Mouse (Mus musculus) intestine, embryonic 15.5 days (tissue): ENCODE measurements at regions not wholly inside any gene's neighbourhood (a gene's known extent, or its start where the extent isn't known, plus 50 kb on each side); places are given as distances from the start of the nearest gene placed in this dataset.
A peak's percentile ranks its signal among the peaks of the same experiment; 100 is the strongest.
"Not testable (repeated sequence)": the region's sequence is repeated elsewhere in the genome, so short reads cannot be mapped to it uniquely, and the experiment has no call there.

ENCODE experiments used
- ATAC-seq: fragments of 200-750 bp; cut with Nextera tagmentation; 2 replicates; pipeline ENCODE4 v1.8.0; 2017; ENCODE audit warnings: moderate TSS enrichment, moderate library complexity
- H3K27ac ChIP-seq: fragments of 300-500 bp; sonication (generic); 2 replicates; pipeline ENCODE4 v1.5.1; 2015; ENCODE audit warnings: mild to moderate bottlenecking, inconsistent platforms
- H3K27me3 ChIP-seq: fragments of 300-500 bp; sonication (generic); replicated peaks from 2 replicates; pipeline ENCODE4 v1.6.1; 2015; ENCODE audit warnings: inconsistent platforms
- H3K36me3 ChIP-seq: fragments of 300-500 bp; sonication (generic); 2 replicates; pipeline ENCODE4 v1.6.1; 2015; ENCODE audit warnings: inconsistent platforms
- H3K4me1 ChIP-seq: fragments of 300-500 bp; sonication (generic); replicated peaks from 2 replicates; pipeline ENCODE4 v1.6.1; 2015; ENCODE audit warnings: inconsistent platforms
- H3K4me2 ChIP-seq: fragments of 300-500 bp; sonication (generic); replicated peaks from 2 replicates; pipeline ENCODE4 v1.6.1; 2015; ENCODE audit warnings: mild to moderate bottlenecking, inconsistent platforms
- H3K4me3 ChIP-seq: fragments of 300-500 bp; sonication (generic); replicated peaks from 2 replicates; pipeline ENCODE4 v1.5.1; 2015; ENCODE audit warnings: inconsistent platforms
- H3K9ac ChIP-seq: fragments of 300-500 bp; sonication (generic); 2 replicates; pipeline ENCODE4 v1.6.1; 2015; ENCODE audit warnings: inconsistent platforms
- H3K9me3 ChIP-seq: fragments of 300-500 bp; sonication (generic); 2 replicates; pipeline ENCODE4 v1.6.1; 2016; ENCODE audit warnings: inconsistent platforms
- WGBS: fragments of 180-500 bp; shearing (Covaris S2); methylation state at CpG from one replicate; pipeline ENCODE4 v1.1.7; 2015; 5-methylcytosine and 5-hydroxymethylcytosine counted together

DNA sequence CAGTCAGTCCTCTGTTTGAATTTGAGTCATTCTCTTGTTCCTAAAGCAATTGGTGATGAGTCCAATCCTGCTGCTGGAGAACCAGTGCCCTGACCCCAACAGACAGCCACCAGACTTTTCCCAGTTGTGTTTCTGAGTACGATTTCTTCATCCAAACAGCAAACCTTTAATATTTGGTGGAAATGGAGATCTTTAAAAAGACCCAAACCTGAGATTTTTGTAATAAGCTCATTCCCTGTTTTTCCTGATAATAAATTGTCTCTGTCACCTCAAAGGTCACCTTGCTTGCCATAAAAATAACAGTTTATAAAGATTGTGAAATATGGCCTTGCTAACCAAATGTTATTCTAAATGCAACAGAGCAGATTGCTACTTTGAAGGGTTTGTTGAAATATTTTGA lies 199.0 kb downstream of the Fam43a start:
- H3K27me3 ChIP-seq: no peaks in the 10 kb centered on the region
- WGBS: 51% methylated on average over 1 of the region's 1 CpGs
- peaks cover 10% of the 10 kb centered on the region; the same call in 1 of the 2 replicates for H3K4me1 ChIP-seq
- H3K9ac ChIP-seq: no peak overlapping the region
- H3K9me3 ChIP-seq: no peaks in the 10 kb centered on the region
- no peak overlapping the region for H3K4me3 ChIP-seq
- H3K4me2 ChIP-seq: no peak overlapping the region
- H3K27ac ChIP-seq: no peak overlapping the region
- no peaks in the 10 kb centered on the region for H3K36me3 ChIP-seq
- no peak for ATAC-seq

DNA sequence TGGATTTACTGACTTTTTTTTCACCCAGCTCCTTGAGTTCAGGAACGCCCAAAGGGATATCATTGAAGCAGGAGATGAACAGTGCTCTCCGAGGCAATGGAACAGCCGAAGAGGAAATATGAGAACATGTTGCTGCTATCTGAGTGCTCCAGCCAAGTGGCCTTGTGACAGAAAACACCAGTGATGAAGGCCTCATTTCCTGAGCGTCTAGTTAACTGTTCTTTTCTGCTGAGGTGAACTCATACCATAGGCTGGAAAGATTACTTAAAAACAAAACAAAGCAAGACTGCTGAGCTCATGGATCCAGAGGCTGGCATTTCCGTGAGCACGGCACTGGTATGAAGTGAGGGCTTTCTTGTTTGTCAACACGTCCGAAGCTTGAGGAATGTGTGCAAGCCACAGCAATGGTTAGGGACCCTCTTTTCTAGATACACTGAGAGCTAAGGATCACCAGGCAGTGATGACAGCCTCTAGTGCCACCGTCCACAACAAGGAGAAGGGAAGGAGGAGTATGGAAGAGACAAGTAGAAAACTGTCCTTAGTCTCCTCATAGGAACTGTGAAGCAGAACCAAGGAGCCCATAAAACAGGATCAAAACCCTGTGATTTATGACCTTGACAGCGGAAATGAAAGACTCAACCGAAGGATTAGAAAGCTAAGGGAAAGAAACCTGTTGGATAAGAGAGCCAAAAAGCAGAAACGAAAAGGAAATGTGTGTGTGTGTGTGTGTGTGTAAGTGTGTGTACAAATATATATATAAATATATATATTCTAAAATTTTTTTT lies 200.4 kb downstream of the Fam43a start:
- Histone ChIP-seq H3K9ac (no peak overlapping the region), H3K27me3 (no peaks in the 10 kb centered on the region), H3K36me3 (no peaks in the 10 kb centered on the region), H3K4me2 (no peak overlapping the region), H3K9me3 (no peaks in the 10 kb centered on the region), H3K4me1 (peaks cover 10% of the 10 kb centered on the region; the same call in 1 of the 2 replicates), H3K4me3 (no peak overlapping the region), H3K27ac (no peak overlapping the region)
- 51% methylated on average over 12 of the region's 12 CpGs for WGBS
- ATAC-seq: no peak

DNA sequence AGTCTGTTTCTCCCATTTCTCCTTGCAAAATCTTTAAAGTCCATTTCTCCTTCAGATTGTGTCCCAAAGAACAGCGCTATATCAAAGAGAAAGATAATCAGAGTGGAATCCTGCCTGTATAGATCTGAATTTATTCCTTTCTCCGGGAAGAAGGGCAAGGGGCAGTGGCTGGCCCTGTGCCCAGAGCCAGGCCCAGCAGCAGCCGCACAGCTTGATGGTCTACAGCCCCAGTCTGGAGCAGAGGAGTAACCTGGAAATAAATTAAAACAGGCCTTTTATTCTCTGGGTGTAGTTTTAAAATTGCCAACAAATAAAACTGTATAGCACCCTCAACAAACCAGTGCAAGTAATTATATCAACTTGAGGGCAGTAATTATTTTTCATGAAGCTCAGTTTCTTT lies 204.5 kb downstream of the Fam43a start:
- no peaks in the 10 kb centered on the region for H3K9me3 ChIP-seq
- no peak overlapping the region for H3K9ac ChIP-seq
- no peaks in the 10 kb centered on the region for H3K36me3 ChIP-seq
- WGBS: 43% methylated on average over 3 of the region's 3 CpGs
- ATAC-seq: no peak
- no peak overlapping the region for H3K4me3 ChIP-seq
- H3K27ac ChIP-seq: no peak overlapping the region
- H3K4me1 ChIP-seq: peaks cover 7% of the 10 kb centered on the region; the same call in 1 of the 2 replicates
- no peaks in the 10 kb centered on the region for H3K27me3 ChIP-seq
- H3K4me2 ChIP-seq: no peak overlapping the region

DNA sequence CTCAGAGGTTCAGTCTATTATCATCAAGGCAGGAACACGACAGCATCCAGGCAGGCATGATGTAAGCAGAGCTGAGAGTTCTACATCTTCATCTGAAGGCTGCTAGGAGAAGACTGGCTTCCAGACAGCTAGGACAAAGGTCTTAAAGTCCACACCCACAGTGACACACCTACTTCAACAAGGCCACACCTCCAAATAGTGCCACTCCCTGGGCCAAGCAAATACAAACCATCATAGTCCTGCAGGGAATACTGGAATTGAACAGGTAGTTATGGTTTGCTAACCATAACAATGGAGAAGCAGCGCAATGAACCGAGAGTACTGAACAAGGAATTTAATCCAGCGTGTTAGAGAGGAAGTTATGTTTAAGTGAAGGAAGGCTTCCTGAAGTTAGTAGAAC lies 206.7 kb downstream of the Fam43a start:
- H3K4me2 ChIP-seq, H3K9ac ChIP-seq, H3K36me3 ChIP-seq, H3K4me3 ChIP-seq, H3K27ac ChIP-seq, ATAC-seq, H3K9me3 ChIP-seq, H3K4me1 ChIP-seq, H3K27me3 ChIP-seq: not testable (repeated sequence)
- 82% methylated on average over 4 of the region's 4 CpGs for WGBS

DNA sequence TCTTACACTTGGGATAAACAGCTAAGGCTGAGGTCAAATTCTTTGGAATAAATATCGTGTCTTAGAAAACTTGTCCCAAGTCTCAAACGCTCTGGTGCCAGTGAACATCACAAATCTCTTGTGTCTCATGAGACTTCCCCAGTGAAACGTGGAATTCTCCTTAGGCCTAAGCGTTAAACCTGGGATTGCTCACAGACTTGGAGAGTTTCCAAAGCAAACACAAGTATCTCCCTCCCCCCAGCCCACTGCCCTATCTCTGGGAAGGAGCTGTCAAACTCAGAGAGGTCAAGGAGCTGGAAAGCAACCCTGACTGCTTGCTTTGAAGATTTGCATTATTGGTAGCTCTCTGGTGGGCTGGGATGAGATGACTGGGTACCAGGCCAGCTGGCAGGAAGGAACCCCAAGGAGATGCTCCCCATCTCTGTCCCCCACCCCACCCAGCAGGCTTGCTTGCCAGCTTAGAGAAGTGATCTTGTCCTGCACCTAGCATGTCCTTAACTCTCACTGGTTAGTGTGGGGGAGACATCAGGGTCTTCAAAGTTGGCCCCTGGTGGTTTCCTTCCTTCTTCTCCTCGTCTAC lies 219.1 kb downstream of the Fam43a start:
- no peak overlapping the region for H3K27ac ChIP-seq
- no peak overlapping the region for H3K4me3 ChIP-seq
- peak; percentile 39; the same call in 1 of the 2 replicates for ATAC-seq
- H3K4me2 ChIP-seq: no peak overlapping the region
- H3K27me3 ChIP-seq: no peaks in the 10 kb centered on the region
- WGBS: 17% methylated on average over 5 of the region's 5 CpGs
- H3K9ac ChIP-seq: no peak overlapping the region
- no peaks in the 10 kb centered on the region for H3K36me3 ChIP-seq
- H3K4me1 ChIP-seq: peaks cover 26% of the 10 kb centered on the region
- H3K9me3 ChIP-seq: no peaks in the 10 kb centered on the region

GRCm38 (mm10) chr16:30819342-30819741 lies 219.8 kb downstream of the Fam43a start:
- 80% methylated on average over 4 of the region's 4 CpGs for WGBS
- no peak overlapping the region for H3K9ac ChIP-seq
- no peaks in the 10 kb centered on the region for H3K36me3 ChIP-seq
- H3K27ac ChIP-seq: no peak overlapping the region
- no peak for ATAC-seq
- H3K4me2 ChIP-seq: no peak overlapping the region
- no peaks in the 10 kb centered on the region for H3K27me3 ChIP-seq
- H3K4me3 ChIP-seq: no peak overlapping the region
- H3K4me1 ChIP-seq: peaks cover 26% of the 10 kb centered on the region
- H3K9me3 ChIP-seq: no peaks in the 10 kb centered on the region

GRCm38 (mm10) chr16:30820234-30820633 lies 220.7 kb downstream of the Fam43a start:
- Histone ChIP-seq H3K9ac (no peak overlapping the region), H3K4me1 (peaks cover 26% of the 10 kb centered on the region), H3K4me2 (no peak overlapping the region), H3K4me3 (no peak overlapping the region), H3K36me3 (no peaks in the 10 kb centered on the region), H3K27me3 (no peaks in the 10 kb centered on the region), H3K27ac (no peak overlapping the region), H3K9me3 (no peaks in the 10 kb centered on the region)
- WGBS: 87% methylated on average over 3 of the region's 3 CpGs
- ATAC-seq: no peak

DNA sequence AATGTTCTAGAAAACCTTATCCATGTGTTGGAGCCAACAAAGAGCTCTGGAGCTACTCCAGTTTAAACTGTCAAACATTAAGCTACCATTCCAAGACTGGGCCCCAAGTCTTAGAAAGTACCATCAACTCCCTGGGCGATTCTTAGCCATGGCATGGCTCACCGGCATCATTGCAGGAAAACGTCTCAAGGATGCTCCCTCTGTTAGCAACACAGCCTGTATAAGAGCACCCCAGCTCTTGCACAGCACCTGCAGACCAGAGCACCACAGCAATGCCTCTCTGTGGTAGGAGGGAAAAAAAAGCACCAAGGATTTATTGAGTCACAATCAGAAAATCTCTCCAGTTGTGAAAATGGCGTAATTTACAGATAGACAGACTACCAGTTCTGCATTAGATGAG lies 221.2 kb downstream of the Fam43a start:
- Histone ChIP-seq H3K9ac (no peak overlapping the region), H3K9me3 (no peaks in the 10 kb centered on the region), H3K27me3 (no peaks in the 10 kb centered on the region), H3K4me1 (peaks cover 26% of the 10 kb centered on the region), H3K4me2 (peak overlapping the region; percentile 56; the same call in 1 of the 2 replicates), H3K27ac (0 out of 2 replicates have a peak overlapping the region, but pooled peaks have one; percentile 22), H3K36me3 (no peaks in the 10 kb centered on the region), H3K4me3 (no peak overlapping the region)
- 79% methylated on average over 4 of the region's 4 CpGs for WGBS
- no peak for ATAC-seq

GRCm38 (mm10) chr16:30821191-30821910 lies 221.8 kb downstream of the Fam43a start:
- peak; percentile 78 for ATAC-seq
- H3K4me2 ChIP-seq: peak overlapping the region; percentile 56
- H3K36me3 ChIP-seq: no peaks in the 10 kb centered on the region
- H3K9me3 ChIP-seq: no peaks in the 10 kb centered on the region
- H3K4me1 ChIP-seq: peaks cover 27% of the 10 kb centered on the region
- H3K27me3 ChIP-seq: no peaks in the 10 kb centered on the region
- WGBS: 13% methylated on average over 17 of the region's 17 CpGs
- no peak overlapping the region for H3K9ac ChIP-seq
- H3K4me3 ChIP-seq: no peak overlapping the region; the same call in 1 of the 2 replicates
- H3K27ac ChIP-seq: peak overlapping the region; percentile 52

GRCm38 (mm10) chr16:30821911-30822578 lies 222.5 kb downstream of the Fam43a start:
- H3K27ac ChIP-seq: 0 out of 2 replicates have a peak overlapping the region, but pooled peaks have one; percentile 52
- no peaks in the 10 kb centered on the region for H3K9me3 ChIP-seq
- peaks cover 28% of the 10 kb centered on the region for H3K4me1 ChIP-seq
- H3K36me3 ChIP-seq: no peaks in the 10 kb centered on the region
- 51% methylated on average over 13 of the region's 13 CpGs for WGBS
- no peak overlapping the region for H3K9ac ChIP-seq
- peak; percentile 32; the same call in 1 of the 2 replicates for ATAC-seq
- H3K27me3 ChIP-seq: no peaks in the 10 kb centered on the region
- H3K4me3 ChIP-seq: no peak overlapping the region
- no peak overlapping the region for H3K4me2 ChIP-seq

GRCm38 (mm10) chr16:30826128-30826527 lies 226.6 kb downstream of the Fam43a start:
- Histone ChIP-seq H3K4me1 (peaks cover 19% of the 10 kb centered on the region), H3K36me3 (no peaks in the 10 kb centered on the region), H3K4me2 (no peak overlapping the region), H3K4me3 (no peak overlapping the region), H3K27me3 (no peaks in the 10 kb centered on the region), H3K27ac (no peak overlapping the region), H3K9ac (no peak overlapping the region), H3K9me3 (no peaks in the 10 kb centered on the region)
- 57% methylated on average over 3 of the region's 3 CpGs for WGBS
- ATAC-seq: no peak
